Mouse (Mus musculus) cerebellum, adult 18-20 months (tissue): ENCODE results near the gene Cd79b.
A peak's percentile ranks its signal among the peaks of the same experiment; 100 is the strongest.

Experiments used
- DNase-seq, 2 experiments: peaks; one replicate each; pipeline ENCODE4 v3.0.0; 2021

Gene Cd79b

DNA sequence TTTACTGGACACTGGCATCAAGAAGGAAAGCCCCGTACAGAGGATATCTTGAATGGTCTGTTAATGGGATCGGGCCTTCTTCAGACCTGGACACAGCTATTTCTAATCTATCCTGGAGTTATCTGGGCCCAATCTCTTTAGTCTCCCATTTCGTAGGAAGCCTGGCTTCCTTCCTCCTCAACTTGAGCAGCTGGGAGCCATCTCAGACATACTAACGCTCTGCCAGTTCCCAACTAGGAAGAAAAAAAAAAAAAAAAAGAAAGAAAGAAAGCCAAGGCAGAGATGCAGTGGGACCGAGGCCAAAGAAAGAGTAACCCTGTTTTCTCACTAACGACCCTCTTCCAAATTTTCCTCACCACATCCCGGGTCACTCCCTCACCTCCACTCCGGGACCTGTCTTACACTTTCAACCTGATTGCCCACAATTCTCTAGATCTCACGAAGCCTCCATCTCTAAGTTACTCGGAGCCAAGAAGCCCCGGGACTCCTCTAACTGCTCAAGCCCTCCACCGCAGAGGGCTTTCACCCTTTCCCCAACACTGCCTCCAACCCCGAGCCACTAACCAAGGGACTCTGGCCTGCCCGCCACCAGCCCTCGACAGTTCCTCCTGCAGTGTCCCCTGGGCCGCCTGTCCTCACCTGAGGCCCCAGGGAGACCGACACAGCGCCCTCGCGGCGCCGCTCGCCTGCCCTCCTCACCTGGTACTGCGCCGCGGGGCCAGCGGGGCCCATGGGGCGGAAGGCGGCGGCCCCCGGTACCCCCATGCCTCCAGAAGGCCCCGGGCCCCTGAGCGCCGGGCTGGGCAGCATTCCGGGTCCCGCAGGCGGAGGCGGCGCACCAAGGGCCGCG lies 42.5 kb downstream of the Cd79b start:
- DNase-seq = peak in 1 of 2 experiments; percentile 46

DNA sequence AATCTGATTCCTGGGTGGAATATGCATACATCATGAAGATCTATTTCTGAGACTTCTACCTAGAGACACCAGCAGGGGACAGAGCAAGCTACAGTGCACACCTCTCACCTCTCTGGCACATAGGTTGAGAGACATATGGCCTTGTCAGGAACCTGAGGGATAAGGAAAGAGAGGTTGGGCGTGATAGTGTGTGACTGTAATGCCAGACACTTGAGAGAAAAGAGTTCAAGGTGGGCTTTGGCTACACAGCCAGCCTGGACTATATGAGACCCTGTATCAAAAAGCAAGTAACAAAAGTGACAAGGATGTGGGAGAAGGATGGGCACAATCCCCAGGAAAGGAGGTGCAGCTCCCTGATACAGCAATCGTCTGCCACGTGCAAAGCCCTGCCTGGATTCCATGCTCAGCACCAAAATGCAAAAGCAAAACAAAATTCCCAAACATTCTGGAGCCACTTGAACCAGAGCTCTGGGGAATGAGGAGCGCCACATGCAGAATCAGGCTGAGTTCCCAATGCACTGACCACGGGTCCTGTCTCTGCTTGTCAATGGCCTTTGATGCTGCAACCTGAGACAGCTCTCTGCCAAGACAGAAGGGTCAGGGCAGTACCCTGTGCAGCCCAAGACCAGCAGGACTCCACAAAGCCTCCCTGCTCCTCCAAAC lies 43.3 kb downstream of the Cd79b start:
- DNase-seq = peak; percentile 58 to 63

DNA sequence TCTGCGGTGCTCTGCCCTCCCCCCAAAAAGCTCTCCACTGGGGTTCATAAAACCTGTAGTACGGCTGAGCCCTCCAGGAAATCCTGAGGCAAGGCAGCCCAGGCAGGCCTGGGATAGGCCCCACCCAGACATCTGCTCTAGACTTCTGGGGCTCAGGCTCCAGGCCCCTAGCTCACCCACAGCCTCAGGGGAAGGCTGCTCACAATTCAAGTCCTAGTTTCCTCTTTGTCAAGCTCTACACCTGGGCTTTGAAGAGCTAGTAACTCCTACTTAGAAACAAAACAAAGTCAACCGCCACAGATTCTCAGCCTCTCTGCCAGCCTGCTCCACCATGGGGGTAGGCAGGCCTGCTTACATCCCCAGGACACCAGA lies 45.5 kb downstream of the Cd79b start:
- DNase-seq = peak; percentile 66 to 67

DNA sequence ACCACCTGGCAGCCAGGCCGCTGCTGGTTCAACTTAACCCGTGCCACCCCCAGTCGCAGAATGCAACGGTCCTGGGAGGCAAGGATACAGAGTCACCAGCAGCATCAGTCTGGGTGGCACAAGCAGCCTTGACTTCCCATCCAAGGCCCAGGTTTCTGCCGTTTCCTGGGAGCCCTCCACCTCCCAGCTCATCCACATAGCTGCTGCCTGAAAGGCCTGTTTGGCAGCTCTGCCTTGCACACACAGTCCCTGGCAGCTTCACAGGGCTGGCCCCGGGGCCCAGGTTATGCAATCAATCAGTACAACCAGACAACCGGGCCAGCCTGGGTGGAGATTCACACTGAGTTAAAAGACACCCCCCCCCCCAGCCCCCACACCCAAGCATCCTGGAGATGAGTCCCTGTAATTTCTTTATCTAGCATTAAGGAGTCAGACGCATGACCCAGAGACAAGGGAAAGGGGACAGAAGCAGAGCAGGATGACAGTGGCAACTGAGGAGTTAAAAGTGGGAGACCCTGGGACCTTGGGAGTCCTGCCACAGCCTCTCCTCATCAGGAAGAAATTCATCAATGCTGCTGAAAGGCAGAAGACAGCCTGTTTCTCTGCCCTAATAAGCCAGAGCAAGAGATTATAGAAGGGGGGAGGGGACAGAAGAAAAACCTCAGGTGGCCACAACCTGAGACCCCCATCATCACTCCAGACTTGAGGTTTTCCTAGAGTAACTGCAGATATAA lies 46.1 kb downstream of the Cd79b start:
- DNase-seq = peak; percentile 93

DNA sequence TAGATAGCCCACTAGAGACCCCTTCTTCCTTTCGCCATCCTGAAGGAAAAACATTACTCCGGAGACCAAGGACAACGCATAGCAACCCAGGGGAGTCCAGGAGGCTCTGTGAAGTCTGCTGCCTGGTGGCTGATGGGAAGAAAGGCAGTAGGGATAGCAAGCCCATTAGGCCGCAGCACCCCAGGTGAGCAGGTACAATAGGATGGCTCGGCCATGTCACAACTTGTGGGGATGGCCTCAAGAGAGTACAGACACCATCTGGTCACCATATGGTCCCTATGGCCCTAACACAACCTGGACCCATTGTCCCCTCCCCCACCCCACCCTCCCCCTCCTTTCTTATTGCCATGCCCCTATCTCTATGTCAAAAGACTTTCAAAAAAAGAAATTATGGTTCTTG lies 46.7 kb downstream of the Cd79b start:
- peak; percentile 78 to 80 for DNase-seq

DNA sequence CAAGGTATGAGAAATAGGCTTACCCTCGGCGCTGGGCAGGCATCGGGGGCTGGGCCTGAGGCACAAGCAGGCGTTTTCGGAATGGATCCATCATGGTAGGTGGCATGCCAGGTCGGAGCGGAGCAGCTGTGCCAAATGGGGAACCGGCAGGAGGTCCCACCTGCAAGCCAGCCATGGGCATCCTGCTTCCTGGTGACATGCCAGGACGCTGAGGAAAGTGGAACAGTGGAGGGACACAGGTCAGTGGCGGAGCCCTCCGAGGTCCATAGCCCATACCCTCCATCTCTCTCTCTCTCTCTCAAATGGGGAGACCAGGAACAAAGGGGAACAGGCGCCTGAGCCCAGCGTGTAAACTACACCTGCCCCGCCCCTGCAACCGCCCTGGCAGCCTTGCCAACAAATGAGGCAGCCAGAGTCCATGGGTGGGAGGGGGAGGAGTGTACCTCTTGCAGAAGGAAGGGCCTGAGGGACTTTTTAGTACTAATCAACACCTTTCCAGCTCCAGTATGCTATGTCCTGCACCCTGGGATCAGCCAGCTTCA lies 47.2 kb downstream of the Cd79b start:
- DNase-seq = peak; percentile 95 to 96

DNA sequence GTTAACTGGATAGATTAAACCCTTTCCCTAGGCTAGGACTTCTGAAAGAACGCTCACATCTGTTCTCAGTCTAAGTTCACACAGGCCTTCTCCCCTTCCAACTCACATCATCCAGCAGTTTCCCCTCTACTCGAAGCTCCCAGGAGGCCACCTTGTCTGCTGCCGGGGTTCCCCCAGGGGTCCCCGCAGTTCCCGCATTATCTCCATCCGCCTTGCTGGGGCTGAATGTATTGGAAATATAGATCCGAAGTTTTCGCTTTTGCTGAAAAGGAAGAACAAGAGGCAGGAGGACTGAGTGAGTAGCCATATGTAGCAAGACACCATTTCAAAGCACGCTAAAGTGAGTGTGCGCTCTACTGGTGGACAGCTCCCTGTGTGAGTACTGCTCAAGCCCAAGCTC lies 48.1 kb downstream of the Cd79b start:
- DNase-seq = no peak

DNA sequence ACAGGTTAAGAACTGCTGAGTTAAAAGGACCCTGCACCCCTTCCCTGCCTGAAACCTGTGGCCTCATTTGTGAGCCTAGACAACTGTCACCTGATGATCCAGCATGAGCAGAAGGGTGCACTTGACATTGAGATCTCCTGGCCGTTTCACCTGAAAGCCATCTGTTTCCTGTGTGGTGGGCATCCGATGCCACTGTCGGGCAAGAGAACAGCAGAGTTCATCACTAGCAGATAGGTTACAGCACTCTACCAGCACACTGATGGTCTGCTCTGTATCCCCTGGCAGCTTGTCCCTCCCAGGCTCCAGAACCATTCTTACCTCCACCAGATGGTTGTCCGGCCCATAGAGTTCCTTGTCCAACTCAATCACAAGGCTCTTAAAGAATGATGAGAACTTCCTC lies 49.0 kb downstream of the Cd79b start:
- no peak for DNase-seq

DNA sequence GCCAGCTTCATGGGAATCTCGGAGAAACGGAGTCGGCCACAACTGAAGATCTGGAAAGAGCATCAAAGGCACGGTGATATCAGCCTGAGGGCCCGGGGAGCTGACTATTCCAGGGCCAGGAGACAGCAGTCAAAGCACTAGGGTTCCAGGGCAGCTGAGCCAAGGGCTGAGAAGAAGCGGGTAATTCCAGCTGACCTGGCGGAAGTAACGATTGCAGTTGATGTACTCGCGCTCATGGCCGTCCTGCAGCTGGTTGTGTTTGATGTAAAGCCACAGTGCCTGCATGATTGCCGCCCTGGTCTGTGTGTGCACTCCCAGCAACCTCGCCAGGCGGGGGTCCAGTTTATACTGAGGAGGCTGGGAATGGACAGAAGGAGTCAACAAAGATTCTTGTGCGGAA lies 49.6 kb downstream of the Cd79b start:
- no peak for DNase-seq

DNA sequence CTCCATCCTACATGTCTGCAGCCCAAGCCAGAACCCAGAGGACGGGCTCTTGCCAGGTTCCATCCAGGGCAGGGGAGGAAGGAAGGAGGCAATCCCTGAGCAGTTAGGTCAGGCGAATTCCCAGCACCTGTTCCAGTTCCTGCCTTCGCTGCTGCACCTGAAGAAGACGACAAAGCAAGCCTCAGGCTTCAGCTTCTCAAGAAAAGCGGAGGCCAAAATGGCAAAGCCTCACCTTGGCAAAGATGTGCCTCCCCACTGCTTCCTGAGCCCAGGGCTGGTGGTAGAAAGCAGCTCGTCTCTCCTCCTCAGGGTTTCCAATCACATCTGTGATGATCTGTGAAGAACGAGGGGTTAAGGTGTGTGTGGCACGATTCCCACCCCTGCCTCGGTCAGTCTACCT lies 50.6 kb downstream of the Cd79b start:
- peak; percentile 46 to 53 for DNase-seq
